Mouse (Mus musculus) ES-CJ7 (cell line): ENCODE results near the gene Myo1e.

Experiments used
- DNase-seq: peaks from one replicate; pipeline ENCODE4 v3.0.0; 2011; ENCODE audit warnings: low read depth, low spot score

Gene Myo1e

GRCm38 (mm10) chr9:70207151-70207831 is at the start of gene Myo1e:
Gene Myo1e (plus strand): TSS chr9:70207350.
- DNase-seq, result peak; percentile 96

DNA sequence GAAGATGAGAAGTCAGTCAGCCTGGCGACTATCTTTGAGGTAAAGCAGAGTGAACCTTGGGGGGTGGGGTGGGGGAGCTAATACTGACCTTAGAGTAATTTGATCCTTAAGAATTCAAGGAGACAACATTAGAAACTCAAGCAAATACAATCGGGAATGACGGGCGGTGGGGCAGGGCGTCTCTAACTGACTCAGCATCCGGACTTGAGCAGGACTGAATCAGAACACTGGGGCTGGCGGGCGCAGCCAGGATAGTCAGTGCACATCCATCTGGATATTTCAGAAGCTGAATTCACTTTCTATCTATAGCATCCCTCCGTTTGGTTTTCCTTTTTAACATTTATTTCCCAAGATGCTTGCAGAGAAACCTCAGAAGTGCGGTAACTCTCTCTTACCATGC is 47.1 kb upstream of the Myo1e start:
- peak; percentile 61 for DNase-seq

- DNase-seq, result peak; percentile 83
These were observed 38.2 kb upstream of the Myo1e start for GRCm38 (mm10) chr9:70168973-70169372.

DNA sequence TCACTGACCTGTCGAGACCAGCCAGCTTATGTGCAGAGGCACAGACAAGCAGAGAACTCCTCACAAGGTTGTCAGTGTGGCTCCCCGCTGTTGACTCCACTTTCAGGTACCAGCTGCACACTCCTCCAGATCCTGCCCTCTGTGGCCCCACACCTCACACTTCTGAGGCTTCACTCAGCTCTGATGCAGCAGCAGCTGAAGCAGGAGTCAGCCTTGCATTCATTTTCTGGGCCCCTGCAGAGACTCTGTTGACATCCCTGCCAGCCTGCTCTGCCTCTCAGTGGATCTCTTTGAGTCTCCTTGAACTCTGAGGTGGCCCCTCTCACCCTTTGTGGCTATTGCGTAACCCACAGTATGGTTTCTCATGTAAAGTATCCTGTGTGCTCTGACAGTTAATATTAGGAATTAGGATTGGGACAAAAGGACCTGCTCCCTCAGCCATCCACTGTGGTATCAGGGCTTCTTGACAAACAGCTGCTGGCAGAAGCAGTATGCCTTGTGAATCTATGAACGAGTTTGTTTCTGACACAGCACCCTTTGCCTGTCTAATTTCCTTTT is 32.8 kb upstream of the Myo1e start:
- DNase-seq, result no peak

DNA sequence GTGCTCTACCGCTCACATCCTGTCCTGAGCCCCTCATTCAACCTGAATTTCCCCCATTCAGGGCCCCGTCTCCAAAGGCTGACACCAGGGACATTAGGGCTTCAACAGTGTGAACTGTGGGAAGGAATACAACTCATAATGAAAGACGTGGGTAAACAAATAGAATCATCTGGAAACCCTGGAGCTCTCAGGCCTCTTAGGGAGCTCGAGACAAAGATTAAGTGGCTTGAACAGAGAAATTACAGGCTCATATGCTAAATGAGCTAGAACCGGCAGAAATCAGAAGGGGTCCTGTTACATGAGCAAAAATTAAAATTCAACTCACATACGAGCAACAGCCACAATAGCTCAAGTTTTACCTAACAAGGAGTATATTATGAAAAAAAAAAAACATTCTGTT is 32.3 kb upstream of the Myo1e start:
- DNase-seq, result no peak

DNA sequence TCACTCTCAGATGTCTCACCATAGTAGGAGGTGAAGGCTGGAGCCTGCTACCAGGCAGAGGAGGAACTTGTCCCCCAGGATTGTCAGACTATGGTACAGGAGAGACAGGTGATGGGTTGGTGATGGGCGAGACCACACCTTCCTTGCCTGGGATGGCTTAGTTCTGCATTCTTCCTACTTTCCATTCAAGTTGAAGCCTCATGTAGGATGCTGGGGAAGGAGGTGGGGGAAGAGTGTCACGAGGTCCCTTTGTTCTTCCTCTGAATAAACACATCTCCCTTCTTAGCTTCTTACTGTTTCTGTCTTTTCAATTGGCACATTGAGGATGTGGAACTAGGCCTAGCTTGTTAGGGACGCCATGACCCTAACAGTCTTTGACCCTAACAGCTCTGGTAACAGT is 30.9 kb upstream of the Myo1e start:
- no peak for DNase-seq

GRCm38 (mm10) chr9:70181719-70182118 is 25.4 kb upstream of the Myo1e start:
- DNase-seq, result no peak

- no peak for DNase-seq
These were observed 24.5 kb upstream of the Myo1e start for GRCm38 (mm10) chr9:70182639-70183038.

- DNase-seq, result no peak
These were observed 14.8 kb upstream of the Myo1e start for GRCm38 (mm10) chr9:70192336-70192735.

DNA sequence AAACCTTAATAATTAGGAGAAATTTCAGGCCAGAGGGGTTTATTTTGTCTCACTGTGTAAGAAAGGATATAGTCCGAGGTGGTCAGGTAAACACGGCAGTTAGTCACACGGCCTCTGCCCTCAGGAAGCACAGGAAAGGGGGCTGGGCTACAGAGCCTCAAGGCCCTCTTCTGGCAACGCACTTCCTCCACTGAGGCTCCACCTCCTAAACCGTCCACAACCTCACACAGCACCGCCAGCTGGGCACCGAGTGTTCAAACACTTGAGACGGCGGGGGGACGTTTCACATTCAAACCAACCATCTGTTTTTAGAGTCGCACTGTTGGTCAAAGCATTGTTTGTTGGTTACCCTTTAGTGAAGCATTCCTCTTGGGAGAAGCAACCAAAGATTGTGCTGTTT is 12.5 kb upstream of the Myo1e start:
- DNase-seq, result peak; percentile 86

GRCm38 (mm10) chr9:70196956-70197659 is 10.0 kb upstream of the Myo1e start:
- peak; percentile 47 for DNase-seq

DNA sequence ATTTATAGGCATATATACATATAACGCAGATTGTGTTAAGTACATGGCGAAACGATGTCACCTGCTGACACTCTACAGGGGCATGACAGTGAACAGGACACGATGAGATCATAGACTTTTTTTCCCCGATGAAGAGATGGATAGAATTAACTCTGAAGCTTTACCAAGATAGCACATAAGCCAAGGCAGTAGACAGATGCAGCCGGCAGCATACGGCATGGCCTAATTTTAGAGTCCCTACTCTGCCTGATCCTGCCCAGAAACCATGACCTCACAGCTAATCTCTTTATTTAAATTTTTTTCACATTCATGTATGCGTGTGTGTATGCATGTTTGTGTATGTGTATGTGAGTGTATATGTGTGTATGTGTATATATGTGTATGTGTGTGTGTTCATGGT is 9.2 kb upstream of the Myo1e start:
- no peak for DNase-seq

- peak; percentile 70 for DNase-seq
These were observed 4.4 kb upstream of the Myo1e start for GRCm38 (mm10) chr9:70202753-70203152.

DNA sequence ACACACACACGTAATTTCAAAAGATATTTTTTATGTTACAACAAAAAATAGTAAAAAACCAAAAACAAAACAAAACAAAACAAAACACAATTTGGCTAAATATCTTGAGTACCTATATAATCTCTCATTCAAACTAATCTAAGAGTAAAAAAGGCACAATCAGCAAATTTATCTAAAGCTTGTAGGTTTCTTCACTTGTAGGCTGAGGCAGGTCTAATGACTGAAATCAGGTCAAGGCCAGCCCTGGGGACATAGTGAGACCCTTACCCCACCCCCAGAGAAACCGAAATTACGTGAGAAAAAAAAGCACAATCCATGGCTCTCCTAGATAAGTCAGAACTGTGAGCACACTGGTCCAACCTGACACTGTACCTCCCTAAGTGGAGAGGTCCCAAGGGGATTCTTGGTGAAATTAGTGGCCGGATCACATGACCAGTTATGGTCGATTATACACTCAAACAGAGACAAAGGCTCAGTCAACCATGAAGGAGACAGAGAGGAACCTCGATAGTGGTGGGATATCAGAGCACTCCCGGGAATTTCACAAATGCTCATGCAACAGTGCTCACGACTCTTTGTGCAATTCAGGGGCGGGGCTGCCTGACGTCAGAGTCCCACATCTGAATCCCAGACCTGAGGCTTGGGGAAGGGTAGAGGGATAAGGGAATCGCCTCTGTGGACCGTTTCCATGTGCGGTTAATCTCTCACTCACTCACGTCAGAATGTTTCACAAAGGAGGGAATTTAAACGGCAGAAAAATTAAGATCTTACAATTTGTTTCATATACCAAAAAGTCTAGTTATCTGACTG is 3.7 kb upstream of the Myo1e start:
- DNase-seq, result peak; percentile 55

DNA sequence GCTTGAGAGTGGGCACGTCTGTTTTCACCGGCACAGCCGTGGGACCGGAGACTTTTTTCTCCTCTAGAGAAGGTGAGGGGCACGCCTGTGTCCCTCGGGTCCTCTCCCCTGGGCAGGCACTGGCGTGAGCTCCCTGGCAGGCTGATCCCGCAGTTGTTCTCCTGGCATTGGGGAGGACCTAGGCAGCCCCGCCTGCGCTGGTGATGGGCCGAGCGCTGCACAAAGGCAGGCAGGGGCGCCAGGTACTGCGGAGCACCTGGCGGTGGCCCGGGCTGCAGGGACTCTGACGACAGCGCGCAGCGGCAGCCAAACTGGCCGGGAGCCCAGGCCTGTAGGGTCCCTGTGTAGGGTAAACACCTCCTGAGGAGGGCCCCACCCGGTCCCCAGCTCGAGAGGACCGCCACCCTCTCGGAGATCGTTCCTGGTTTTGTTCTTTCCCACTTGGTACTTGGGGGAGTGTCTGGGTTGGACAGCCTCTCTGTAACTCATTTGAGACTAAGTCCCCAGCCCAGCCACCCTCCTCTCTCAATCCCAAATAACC is 901 bp downstream of the Myo1e start:
- no peak for DNase-seq

DNA sequence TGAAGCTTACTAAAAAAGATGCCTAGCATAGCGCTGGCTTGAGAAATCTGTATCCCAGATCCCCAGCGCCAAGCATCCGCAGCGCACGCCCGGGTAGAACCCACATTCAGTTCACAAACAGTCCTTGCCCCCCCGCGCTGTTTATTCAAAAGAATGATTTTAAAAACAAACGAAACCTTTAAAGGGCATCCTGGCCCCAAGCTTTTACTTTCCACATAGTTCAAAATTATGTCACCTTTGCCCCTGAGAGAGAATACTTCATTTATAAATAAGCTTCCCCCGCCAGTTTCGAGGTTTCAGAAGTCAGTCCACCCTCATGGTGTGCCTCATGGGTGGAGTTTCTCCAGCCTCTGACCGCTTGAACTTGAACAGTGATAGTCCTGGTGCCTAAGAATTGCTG is 1.6 kb downstream of the Myo1e start:
- DNase-seq, result no peak

DNA sequence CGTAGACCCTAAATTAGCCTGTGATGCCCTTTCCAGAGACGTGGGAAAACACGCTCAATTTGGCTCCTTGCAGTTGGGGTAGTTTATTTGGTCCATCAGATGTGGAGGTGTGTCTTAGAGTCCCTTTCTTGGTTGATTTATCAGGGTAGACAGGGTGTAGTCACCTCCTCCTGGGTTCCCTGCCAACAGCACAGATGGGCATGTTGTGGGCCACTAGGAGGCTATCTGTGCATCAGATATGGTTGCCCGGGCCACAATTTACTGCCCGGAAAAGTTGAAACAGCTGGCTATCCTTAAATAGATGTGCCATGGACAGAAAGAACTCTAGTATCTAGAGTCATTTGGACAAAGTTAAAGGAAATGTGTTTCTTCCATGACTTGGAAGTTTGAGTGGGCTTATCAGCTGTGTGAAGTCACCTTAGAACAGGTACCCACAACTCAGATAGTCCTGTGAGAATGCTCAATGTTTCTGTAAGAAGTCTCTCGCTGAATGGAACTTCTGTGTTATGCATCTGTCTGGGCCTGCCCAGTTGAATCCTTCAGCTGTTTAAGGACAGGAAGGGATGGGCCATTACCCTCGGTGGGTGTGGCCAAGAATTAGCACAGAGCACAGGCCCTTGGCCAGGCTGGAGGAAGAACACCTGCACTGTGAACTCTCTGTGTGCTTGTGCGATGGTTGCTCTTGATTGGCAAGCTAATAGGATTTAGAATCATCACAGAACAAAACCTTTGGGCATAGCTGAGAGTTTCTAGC is 2.3 kb downstream of the Myo1e start:
- DNase-seq, result peak; percentile 91

DNA sequence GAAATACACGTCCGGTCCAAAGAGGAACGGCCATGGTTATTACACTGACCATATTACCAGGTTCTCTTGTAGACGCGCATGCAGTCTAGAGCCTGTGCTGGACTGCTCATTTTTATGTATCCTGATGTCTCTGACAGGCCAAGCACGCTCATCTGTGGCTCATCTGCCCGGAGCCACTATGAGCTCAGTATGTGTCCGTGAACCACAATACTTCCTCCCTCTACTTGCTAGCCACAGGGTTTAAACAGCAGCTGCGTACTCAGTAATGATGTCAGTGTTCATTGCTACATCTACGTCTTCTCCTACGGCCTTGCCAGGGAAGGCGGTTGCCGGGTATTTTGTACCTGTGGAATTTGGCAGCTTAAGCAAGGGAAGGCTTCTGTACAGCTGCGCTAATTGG is 4.5 kb downstream of the Myo1e start:
- DNase-seq, result no peak

- no peak for DNase-seq
These were observed 9.4 kb downstream of the Myo1e start for GRCm38 (mm10) chr9:70216517-70216916.

DNA sequence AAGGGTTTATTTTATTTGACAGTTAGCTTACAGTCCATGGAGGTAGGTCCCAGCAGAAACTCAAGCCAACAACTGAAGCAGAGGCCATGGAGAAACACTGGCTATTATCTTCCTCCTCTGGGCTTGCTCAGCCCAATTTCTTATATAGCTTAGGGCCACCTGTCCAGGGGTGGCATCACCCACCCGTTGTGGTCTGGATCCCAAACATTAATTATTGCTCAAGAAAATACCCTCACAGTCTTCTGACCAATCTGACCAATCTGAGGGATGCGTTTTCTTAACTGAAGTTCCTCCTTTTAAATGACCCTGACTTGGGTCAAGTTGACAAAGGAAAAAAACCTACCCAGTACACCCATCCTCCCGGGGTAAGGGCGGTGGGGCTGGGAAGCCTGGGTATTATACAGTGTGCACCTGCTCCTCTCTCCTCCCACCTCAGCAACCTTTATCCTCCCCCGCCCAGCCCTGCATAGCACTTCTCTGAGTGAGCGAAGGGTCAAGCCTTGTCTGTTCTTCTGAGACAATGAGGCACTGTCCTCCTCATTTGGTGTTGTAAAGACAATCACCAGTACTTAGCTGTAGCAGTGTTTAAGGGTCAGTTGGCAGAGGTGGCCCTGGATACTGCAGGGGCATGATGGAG is 12.3 kb downstream of the Myo1e start:
- DNase-seq, result no peak
